Mouse (Mus musculus) heart, adult 2 months (tissue): ENCODE measurements around the gene Dis3l. TPM values are rescaled to one million over a fixed set of nuclear protein-coding genes. Genes with fewer than 3 reads are reported as not detected.

ENCODE experiments used
- DNase-seq, 2 experiments: peaks; one replicate each; pipeline ENCODE4 v3.0.0; 2021
- H3K27ac ChIP-seq: fragments of 200-600 bp; 2 replicates; pipeline ENCODE4 v1.8.1; 2022
- H3K27me3 ChIP-seq: fragments of 200-500 bp; 2 replicates; pipeline ENCODE4 v1.6.1; 2012; ENCODE audit warnings: mild to moderate bottlenecking, low read length, inconsistent platforms, mixed read lengths; ENCODE audit not compliant: control insufficient read depth, insufficient read depth
- H3K36me3 ChIP-seq: fragments of 200-500 bp; 2 replicates; pipeline ENCODE4 v1.6.1; 2012; ENCODE audit warnings: low read length, inconsistent platforms; ENCODE audit not compliant: control insufficient read depth, insufficient read depth
- H3K4me1 ChIP-seq: fragments of 200-500 bp; 2 replicates; pipeline ENCODE4 v1.6.1; 2011; ENCODE audit warnings: low read length; ENCODE audit not compliant: control insufficient read depth, insufficient read depth
- H3K4me3 ChIP-seq: fragments of 200-600 bp; 2 replicates; pipeline ENCODE4 v1.8.1; 2022
- H3K79me2 ChIP-seq: fragments of 200-500 bp; replicated peaks from 2 replicates; pipeline ENCODE4 v1.6.1; 2012; ENCODE audit warnings: mild to moderate bottlenecking, inconsistent platforms, low read length, moderate library complexity, mixed read lengths; ENCODE audit not compliant: control insufficient read depth, insufficient read depth
- H3K9ac ChIP-seq: fragments of 200-500 bp; 2 replicates; pipeline ENCODE4 v1.6.1; 2012; ENCODE audit warnings: low read depth, mild to moderate bottlenecking, control low read depth, inconsistent platforms, low read length, mixed read lengths
- CTCF ChIP-seq: fragments of 200-600 bp; IDR thresholded peaks from 2 replicates; pipeline ENCODE4 v1.8.1; 2022; ENCODE audit warnings: antibody characterized with exemption, mild to moderate bottlenecking, moderate library complexity
- EP300 ChIP-seq: fragments of 200-500 bp; IDR thresholded peaks from 2 replicates; pipeline ENCODE4 v1.6.1; 2011; ENCODE audit warnings: low read depth, low read length, control low read depth; ENCODE audit not compliant: insufficient read depth
- POLR2A ChIP-seq: fragments of 200-500 bp; IDR thresholded peaks from 2 replicates; pipeline ENCODE4 v1.6.1; 2011; ENCODE audit warnings: mild to moderate bottlenecking, low read depth, low read length, control low read depth; ENCODE audit not compliant: insufficient read depth
- WGBS: fragments of 180-500 bp; shearing (Covaris S2); methylation state at CpG from one replicate; pipeline ENCODE4 v1.1.7; 2018; 5-methylcytosine and 5-hydroxymethylcytosine counted together
- intact Hi-C: fragments of 180-260 bp; cut with DNase I; formaldehyde crosslinking; loops from one replicate; pipeline ENCODE4 v1.15.1; 2025
- long read RNA-seq: library from polyadenylated mRNA; stranded (forward); transcript quantifications from one replicate; pipeline ENCODE4 v2.0.0, GENCODE M21; 2021
- polyA plus RNA-seq: library from polyadenylated mRNA; depleted of rRNA; stranded (reverse); fragments of >200 nt; gene quantifications from 2 replicates; pipeline ENCODE4 v1.2.3, GENCODE M21; 2012; rRNA removed
- total RNA-seq, 2 experiments: library from RNA; stranded (reverse); gene quantifications; 2 replicates each; pipeline ENCODE4 v1.2.3; 2021

The Dis3l gene
- total RNA-seq (10 to 100 TPM; 24.5 to 24.6 TPM), polyA plus RNA-seq (10.6 and 18.6 TPM in 2 replicates)
- long read RNA-seq, transcript Dis3l-208 (17 exons, 3,575 nt), result major isoform, 23 of 26 reads
- long read RNA-seq, partial matches to known transcripts, result 1 of 26 reads
- long read RNA-seq, other reads (novel, unspliced or antisense), result 2 of 26 reads

GRCm38 (mm10) chr9:64341254-64341566 is at the start of gene Dis3l:
TSS of gene Dis3l (minus strand) at chr9:64341288.
- Histone ChIP-seq H3K27me3 (no peaks in the 10 kb centered on the region), H3K79me2 (0 out of 2 replicates have a peak, but pooled peaks cover 2% of the 10 kb centered on the region), H3K27ac (peak within 1 kb of the TSS; percentile 98), H3K4me3 (peak within 1 kb of the TSS; percentile 86), H3K9ac (peak within 1 kb of the TSS; percentile 100), H3K36me3 (peaks cover 9% of the 10 kb centered on the region), H3K4me1 (peaks cover 2% of the 10 kb centered on the region; the same call in 1 of the 2 replicates)
- TF ChIP-seq EP300 (no peak), CTCF (no peak), POLR2A (no peak)
- WGBS, result 4% methylated on average over 16 of the region's 16 CpGs
- no peak for DNase-seq
- intact Hi-C loops, result loop anchor here (2.0 to 5.0 kb wide), 4 partner anchors 59 to 620 kb away; partner anchors contain the start of genes Ints14, Rab11a and Tipin

- no peak overlapping the region for H3K4me3 ChIP-seq
- no peak for TF ChIP-seq EP300
- no peak for TF ChIP-seq CTCF
- no peak for TF ChIP-seq POLR2A
- WGBS, result 66% methylated on average over 7 of the region's 7 CpGs
- no peak overlapping the region for H3K9ac ChIP-seq
- no peaks in the 10 kb centered on the region for H3K79me2 ChIP-seq
- H3K4me1 ChIP-seq, result 0 out of 2 replicates have a peak, but pooled peaks cover 2% of the 10 kb centered on the region
- intact Hi-C loops, result loop anchor here (5.0 kb wide), 2 partner anchors 383 to 573 kb away; partner anchors contain the start of gene Ints14
- H3K27ac ChIP-seq, result no peak overlapping the region
- no peaks in the 10 kb centered on the region for H3K36me3 ChIP-seq
- DNase-seq, result no peak
- peaks cover 16% of the 10 kb centered on the region for H3K27me3 ChIP-seq
Observed at GRCm38 (mm10) chr9:64389576-64390292, 48.6 kb upstream of the Dis3l start.

- no peak for DNase-seq
- TF ChIP-seq POLR2A, result no peak
- TF ChIP-seq CTCF, result peak; percentile 10; the same call in 1 of the 2 replicates
- 4% methylated on average over 45 of the region's 45 CpGs for WGBS
- Histone ChIP-seq H3K27me3 (peaks cover 16% of the 10 kb centered on the region), H3K27ac (no peak overlapping the region), H3K9ac (no peak overlapping the region), H3K36me3 (no peaks in the 10 kb centered on the region), H3K4me1 (no peaks in the 10 kb centered on the region), H3K79me2 (no peaks in the 10 kb centered on the region), H3K4me3 (peak overlapping the region; percentile 39; the same call in 1 of the 2 replicates)
- intact Hi-C loops, result no loop called here
Observed at GRCm38 (mm10) chr9:64386466-64387211, 45.6 kb upstream of the Dis3l start.

- peak; percentile 11 to 25 for DNase-seq
- Histone ChIP-seq H3K9ac (no peak within 1 kb of the TSS), H3K27ac (no peak within 1 kb of the TSS), H3K4me1 (no peaks in the 10 kb centered on the region), H3K79me2 (no peaks in the 10 kb centered on the region), H3K36me3 (no peaks in the 10 kb centered on the region), H3K4me3 (peak within 1 kb of the TSS; percentile 39), H3K27me3 (peaks cover 16% of the 10 kb centered on the region)
- TF ChIP-seq EP300, result no peak
- WGBS, result under 1% methylated on average over 91 of the region's 93 CpGs
- intact Hi-C loops, result no loop called here
Observed at GRCm38 (mm10) chr9:64385511-64386465, 44.7 kb upstream of the Dis3l start, which contains the start of gene Megf11. TSS of gene Megf11 (plus strand) at chr9:64385626.

DNA sequence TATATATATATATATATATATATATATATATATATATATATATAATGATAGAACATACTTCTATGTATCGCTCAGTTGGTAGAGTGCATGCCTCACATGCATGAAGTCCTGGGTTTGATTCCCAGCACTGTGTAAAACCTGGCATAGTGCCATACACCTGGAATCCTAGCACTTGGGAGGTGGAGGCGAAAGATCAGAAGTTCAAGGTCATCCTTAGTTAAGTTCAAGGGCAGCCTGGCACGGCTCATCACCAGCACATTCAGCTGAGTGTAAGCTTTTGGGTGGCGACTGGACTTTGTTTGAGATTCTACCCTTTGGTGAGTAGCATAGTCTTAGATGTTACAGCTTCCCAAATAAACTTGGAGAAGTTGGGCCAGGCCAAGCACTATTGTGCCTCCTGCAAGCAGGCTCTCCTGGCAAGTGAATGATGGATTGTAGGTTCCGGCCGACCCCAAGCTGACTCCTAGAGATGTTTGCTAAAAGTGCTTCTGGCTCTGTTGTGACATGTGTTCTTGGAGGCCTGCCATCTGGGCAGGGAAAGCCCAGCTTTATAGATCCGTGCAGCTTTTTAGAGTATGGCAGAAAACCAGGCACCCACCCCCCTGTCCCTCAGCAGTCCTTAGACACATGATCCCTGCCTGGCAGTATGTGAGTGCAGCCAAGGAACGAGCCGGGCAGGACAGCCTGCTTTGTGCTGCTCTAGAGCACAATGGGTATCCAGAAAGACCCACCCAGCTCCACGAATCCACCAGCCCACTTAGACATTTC is 42.1 kb upstream of the Dis3l start:
- intact Hi-C loops, result no loop called here
- H3K79me2 ChIP-seq, result no peaks in the 10 kb centered on the region
- no peak overlapping the region for H3K9ac ChIP-seq
- DNase-seq, result peak in 1 of 2 experiments; percentile 8
- H3K36me3 ChIP-seq, result no peaks in the 10 kb centered on the region
- no peaks in the 10 kb centered on the region for H3K4me1 ChIP-seq
- 50% methylated on average over 10 of the region's 10 CpGs for WGBS
- peaks cover 16% of the 10 kb centered on the region for H3K27me3 ChIP-seq
- H3K27ac ChIP-seq, result no peak overlapping the region
- no peak overlapping the region for H3K4me3 ChIP-seq
- TF ChIP-seq CTCF, result no peak
- TF ChIP-seq POLR2A, result no peak
- TF ChIP-seq EP300, result no peak
